Mouse (Mus musculus) hematopoietic multipotent progenitor cell, adult 10-12 weeks (in vitro differentiated cells): ENCODE results near the gene Fam3b. TPM values are rescaled to one million over a fixed set of nuclear protein-coding genes. Genes with fewer than 3 reads are reported as not detected.

Experiments used
- polyA plus RNA-seq: library from polyadenylated mRNA; stranded (reverse); fragments of >175 nt; gene quantifications from 2 replicates; pipeline ENCODE4 v1.2.3, GENCODE M21; 2012; ENCODE audit warnings: low replicate concordance

The Fam3b gene
- not detected in 2 replicates for polyA plus RNA-seq

GRCm38 (mm10) chr16:97514099-97514940, at the start of gene Fam3b:
Gene Fam3b (minus strand): TSS chr16:97514816.

GRCm38 (mm10) chr16:97462481-97463181, 52.0 kb downstream of the Fam3b start, which contains the start of gene Mx1:
Gene Mx1 (minus strand): TSS chr16:97462907.

Other genes with a start within 250 kb of the Fam3b start
- gene Bace2, start 158.1 kb downstream of the Fam3b start, polyA plus RNA-seq, result 0.04 and 0.08 TPM in 2 replicates
- 1.4 and 1.6 TPM in 2 replicates for gene Mx1, start 51.9 kb downstream of the Fam3b start, polyA plus RNA-seq
- gene Tmprss2, start 96.4 kb upstream of the Fam3b start, polyA plus RNA-seq, result not detected in 2 replicates
- gene Ripk4, start 249.0 kb upstream of the Fam3b start, polyA plus RNA-seq, result 0.03 and 0.17 TPM in 2 replicates